Mouse (Mus musculus) forebrain, embryonic 14.5 days (tissue): ENCODE results near the gene Elavl1. TPM values are rescaled to one million over a fixed set of nuclear protein-coding genes. Genes with fewer than 3 reads are reported as not detected.

Experiments used
- ATAC-seq: fragments of 200-750 bp; cut with Nextera tagmentation; 2 replicates; pipeline ENCODE4 v1.8.0; 2017; ENCODE audit warnings: mild to moderate bottlenecking, moderate library complexity
- DNase-seq: peaks from one replicate; pipeline ENCODE4 v3.0.0-alpha.2; 2015; ENCODE audit warnings: low spot score
- H3K27ac ChIP-seq: fragments of 300-500 bp; sonication (generic); 2 replicates; pipeline ENCODE4 v1.5.1; 2014; ENCODE audit warnings: low read depth, mild to moderate bottlenecking, control low read depth, low read length, moderate library complexity
- H3K27me3 ChIP-seq: fragments of 300-500 bp; sonication (generic); replicated peaks from 2 replicates; pipeline ENCODE4 v1.6.1; 2014; ENCODE audit warnings: low read length, control low read depth, mixed read lengths; ENCODE audit not compliant: control insufficient read depth, insufficient read depth
- H3K36me3 ChIP-seq: fragments of 300-500 bp; sonication (generic); 2 replicates; pipeline ENCODE4 v1.6.1; 2014; ENCODE audit warnings: low read length, control low read depth; ENCODE audit not compliant: control insufficient read depth, insufficient read depth
- H3K4me1 ChIP-seq: fragments of 300-500 bp; sonication (generic); 2 replicates; pipeline ENCODE4 v1.6.1; 2014; ENCODE audit warnings: antibody characterized with exemption, low read length, control low read depth; ENCODE audit not compliant: control insufficient read depth, insufficient read depth
- H3K4me2 ChIP-seq: fragments of 300-500 bp; sonication (generic); 2 replicates; pipeline ENCODE4 v1.6.1; 2014; ENCODE audit warnings: mild to moderate bottlenecking, control low read depth, low read length
- H3K4me3 ChIP-seq: fragments of 300-500 bp; sonication (generic); 2 replicates; pipeline ENCODE4 v1.5.1; 2014; ENCODE audit warnings: low read depth, low read length, control low read depth
- H3K9ac ChIP-seq: fragments of 300-500 bp; sonication (generic); 2 replicates; pipeline ENCODE4 v1.6.1; 2014; ENCODE audit warnings: mild to moderate bottlenecking, low read length, control low read depth, moderate library complexity
- H3K9me3 ChIP-seq: fragments of 300-500 bp; sonication (generic); replicated peaks from 2 replicates; pipeline ENCODE4 v1.6.1; 2016; ENCODE audit warnings: low read length, control low read depth, mixed read lengths; ENCODE audit not compliant: control insufficient read depth
- WGBS: fragments of 180-500 bp; shearing (Covaris S2); extraction: QIAGEN DNeasy Blood & Tissue Kit; methylation state at CpG from one replicate; pipeline ENCODE4 v1.1.7; 2014; 5-methylcytosine and 5-hydroxymethylcytosine counted together
- polyA plus RNA-seq: library from polyadenylated mRNA; unstranded; fragments of >200 nt; fragmentation: Nextera tagmentation; extraction: Ambion mirVana; gene quantifications from 2 replicates; pipeline ENCODE4 v1.2.1, GENCODE M21; 2014

Gene Elavl1
- polyA plus RNA-seq, 1 experiment from 2014 or later = 134 TPM

GRCm38 (mm10) chr8:4318796-4319572 lies 6.2 kb downstream of the Elavl1 start:
- H3K36me3 ChIP-seq = peaks cover 32% of the 10 kb centered on the region
- no peak overlapping the region for H3K4me3 ChIP-seq
- DNase-seq (no peak), ATAC-seq (no peak)
- H3K27me3 ChIP-seq = no peaks in the 10 kb centered on the region
- H3K4me2 ChIP-seq = no peak overlapping the region
- H3K27ac ChIP-seq = no peak overlapping the region
- H3K4me1 ChIP-seq = peaks cover 10% of the 10 kb centered on the region
- H3K9ac ChIP-seq = no peak overlapping the region
- 91% methylated on average over 2 of the region's 2 CpGs for WGBS
- H3K9me3 ChIP-seq = no peaks in the 10 kb centered on the region

- Histone ChIP-seq H3K36me3 (peaks cover 32% of the 10 kb centered on the region), H3K9me3 (no peaks in the 10 kb centered on the region), H3K27ac (no peak overlapping the region), H3K4me1 (peaks cover 1% of the 10 kb centered on the region), H3K27me3 (no peaks in the 10 kb centered on the region), H3K9ac (no peak overlapping the region), H3K4me3 (no peak overlapping the region), H3K4me2 (no peak overlapping the region)
- DNase-seq = no peak
- 90% methylated on average over 5 of the region's 5 CpGs for WGBS
- ATAC-seq = no peak
Observed at GRCm38 (mm10) chr8:4318124-4318523, 7.1 kb downstream of the Elavl1 start.

GRCm38 (mm10) chr8:4314852-4315251 lies 10.4 kb downstream of the Elavl1 start:
- no peaks in the 10 kb centered on the region for H3K27me3 ChIP-seq
- no peak overlapping the region for H3K27ac ChIP-seq
- 95% methylated on average over 3 of the region's 3 CpGs for WGBS
- no peaks in the 10 kb centered on the region for H3K9me3 ChIP-seq
- H3K4me3 ChIP-seq = no peak overlapping the region
- DNase-seq = no peak
- no peak for ATAC-seq
- peaks cover 27% of the 10 kb centered on the region for H3K36me3 ChIP-seq
- H3K4me1 ChIP-seq = no peaks in the 10 kb centered on the region
- H3K4me2 ChIP-seq = no peak overlapping the region
- H3K9ac ChIP-seq = no peak overlapping the region

GRCm38 (mm10) chr8:4313254-4314124 lies 11.7 kb downstream of the Elavl1 start:
- no peaks in the 10 kb centered on the region for H3K27me3 ChIP-seq
- ATAC-seq (no peak), DNase-seq (no peak)
- no peak overlapping the region for H3K27ac ChIP-seq
- no peak overlapping the region for H3K4me2 ChIP-seq
- 86% methylated on average over 3 of the region's 3 CpGs for WGBS
- no peak overlapping the region for H3K9ac ChIP-seq
- no peaks in the 10 kb centered on the region for H3K4me1 ChIP-seq
- H3K36me3 ChIP-seq = peaks cover 30% of the 10 kb centered on the region
- no peaks in the 10 kb centered on the region for H3K9me3 ChIP-seq
- H3K4me3 ChIP-seq = no peak overlapping the region

- no peaks in the 10 kb centered on the region for H3K9me3 ChIP-seq
- no peak overlapping the region for H3K9ac ChIP-seq
- no peaks in the 10 kb centered on the region for H3K4me1 ChIP-seq
- ATAC-seq = no peak
- no peak overlapping the region for H3K4me3 ChIP-seq
- H3K36me3 ChIP-seq = peaks cover 44% of the 10 kb centered on the region
- no peak overlapping the region for H3K4me2 ChIP-seq
- no peak overlapping the region for H3K27ac ChIP-seq
- DNase-seq = no peak
- no peaks in the 10 kb centered on the region for H3K27me3 ChIP-seq
Observed at GRCm38 (mm10) chr8:4312104-4312503, 13.1 kb downstream of the Elavl1 start.

- ATAC-seq (no peak), DNase-seq (no peak)
- H3K4me3 ChIP-seq = no peak overlapping the region
- no peaks in the 10 kb centered on the region for H3K9me3 ChIP-seq
- no peak overlapping the region for H3K27ac ChIP-seq
- H3K36me3 ChIP-seq = peaks cover 98% of the 10 kb centered on the region
- H3K27me3 ChIP-seq = no peaks in the 10 kb centered on the region
- H3K4me1 ChIP-seq = no peaks in the 10 kb centered on the region
- H3K4me2 ChIP-seq = no peak overlapping the region
- WGBS = 91% methylated on average over 2 of the region's 2 CpGs
- no peak overlapping the region for H3K9ac ChIP-seq
Observed at GRCm38 (mm10) chr8:4305838-4306237, 19.4 kb downstream of the Elavl1 start.

GRCm38 (mm10) chr8:4304124-4304547 lies 21.1 kb downstream of the Elavl1 start:
- no peak for DNase-seq
- H3K9ac ChIP-seq = no peak overlapping the region
- no peaks in the 10 kb centered on the region for H3K27me3 ChIP-seq
- no peak for ATAC-seq
- no peak overlapping the region for H3K27ac ChIP-seq
- no peak overlapping the region for H3K4me2 ChIP-seq
- H3K4me1 ChIP-seq = no peaks in the 10 kb centered on the region
- H3K36me3 ChIP-seq = peaks cover 99% of the 10 kb centered on the region
- no peak overlapping the region for H3K4me3 ChIP-seq
- WGBS = 87% methylated on average over 3 of the region's 3 CpGs
- H3K9me3 ChIP-seq = no peaks in the 10 kb centered on the region

- Histone ChIP-seq H3K9ac (no peak overlapping the region), H3K9me3 (no peaks in the 10 kb centered on the region), H3K27ac (no peak overlapping the region), H3K36me3 (peaks cover 95% of the 10 kb centered on the region), H3K4me2 (no peak overlapping the region), H3K4me1 (no peaks in the 10 kb centered on the region), H3K27me3 (no peaks in the 10 kb centered on the region), H3K4me3 (no peak overlapping the region)
- no peak for DNase-seq
- ATAC-seq = no peak
- 92% methylated on average over 4 of the region's 4 CpGs for WGBS
Observed at GRCm38 (mm10) chr8:4297822-4298221, 27.4 kb downstream of the Elavl1 start.

GRCm38 (mm10) chr8:4292738-4293137 lies 32.5 kb downstream of the Elavl1 start:
- ATAC-seq = no peak
- Histone ChIP-seq H3K36me3 (peaks cover 96% of the 10 kb centered on the region), H3K4me1 (no peaks in the 10 kb centered on the region), H3K4me2 (no peak overlapping the region), H3K27ac (no peak overlapping the region), H3K27me3 (no peaks in the 10 kb centered on the region), H3K9me3 (no peaks in the 10 kb centered on the region), H3K4me3 (no peak overlapping the region), H3K9ac (no peak overlapping the region)
- no peak for DNase-seq
- 86% methylated on average over 5 of the region's 5 CpGs for WGBS
